ENCODE assay signal across 9 mouse cellular contexts in the genomic region with DNA sequence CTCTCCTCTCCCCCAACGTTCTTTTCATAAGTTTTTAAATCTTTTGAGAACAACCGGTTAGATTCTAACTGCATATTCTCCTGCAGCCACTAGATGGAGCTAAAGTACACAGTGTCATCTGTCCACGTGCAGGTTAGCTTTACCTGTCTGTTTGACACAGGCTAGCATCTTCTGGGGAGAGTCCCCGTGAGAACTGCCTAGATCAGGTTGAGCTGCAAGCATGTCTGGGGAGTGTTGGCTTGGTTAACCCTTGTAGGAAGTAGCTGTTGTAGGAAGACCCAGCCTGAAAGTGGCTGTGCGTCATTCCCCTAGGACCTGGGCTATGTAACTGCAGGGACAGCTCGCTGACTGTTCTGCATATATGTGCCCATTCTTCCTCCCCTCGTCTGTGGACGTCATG.
DNase-seq lines count a peak whose midpoint lies in the region; ATAC-seq and TF ChIP-seq lines count a peak whose summit lies in the region.
"Had no signal": no experiment of that assay in that cellular context is flagged by ENCODE, and none has a peak within 500 bp of the region (broad histone marks: within the 10 kb centered on the region; RNA-seq: fewer than 3 reads in every experiment).

No protein-coding gene starts in this region.

- peak; percentile 92 for TF ChIP-seq CTCF in intestine, postnatal 0 days (IDR thresholded peaks at IDR 0.05; ENCODE audit: low read depth)
- peak; percentile 27 for TF ChIP-seq CTCF in ES-Bruce4 (IDR thresholded peaks at IDR 0.05; ENCODE audit: low read depth, low read length)

- ATAC-seq in intestine, postnatal 0 days, result no peak
- ATAC-seq in intestine, embryonic 16.5 days, result no peak
- ATAC-seq in granulocyte monocyte progenitor cell, adult 5-6 weeks (replicated peaks; ENCODE audit: poor library complexity, severe bottlenecking), result peak; percentile 52

- WGBS in intestine, postnatal 0 days, result 28% methylated on average over 8 of the region's 8 CpGs
- WGBS in intestine, embryonic 16.5 days, result 25% methylated on average over 8 of the region's 8 CpGs

- no peaks in the 10 kb centered on the region for H3K9me3 ChIP-seq in intestine, postnatal 0 days (ENCODE audit: control insufficient read depth)
- H3K9me3 ChIP-seq in intestine, embryonic 16.5 days (ENCODE audit: control insufficient read depth, low read length), result no peaks in the 10 kb centered on the region
- H3K9me3 ChIP-seq in ES-Bruce4 (replicated peaks; ENCODE audit: control insufficient read depth, insufficient read depth, low read length, poor library complexity, severe bottlenecking), result no peaks in the 10 kb centered on the region
- H3K9me3 ChIP-seq: embryonic facial prominence, embryonic 12.5 days had no signal

- peak; percentile 48 to 53 for DNase-seq in cerebellum, adult 18-20 months
- DNase-seq in lung, postnatal 14 days, result peak; percentile 18
- peak; percentile 65 for DNase-seq in retina, postnatal 1 day
- DNase-seq in gastrocnemius, postnatal 25 days, result no peak

- H3K9ac ChIP-seq in intestine, postnatal 0 days (ENCODE audit: low read depth, low read length), result no peak overlapping the region
- H3K9ac ChIP-seq in intestine, embryonic 16.5 days (ENCODE audit: low read depth, low read length), result no peak overlapping the region
- no peak overlapping the region for H3K9ac ChIP-seq in ES-Bruce4 (ENCODE audit: low read depth, poor library complexity, severe bottlenecking)
- H3K9ac ChIP-seq: embryonic facial prominence, embryonic 12.5 days had no signal

- H3K36me3 ChIP-seq in intestine, postnatal 0 days (ENCODE audit: control insufficient read depth, insufficient read depth), result no peaks in the 10 kb centered on the region
- no peaks in the 10 kb centered on the region for H3K36me3 ChIP-seq in intestine, embryonic 16.5 days (ENCODE audit: control insufficient read depth, insufficient read depth, low read length)
- no peaks in the 10 kb centered on the region for H3K36me3 ChIP-seq in ES-Bruce4 (ENCODE audit: control insufficient read depth, insufficient read depth, low read length, poor library complexity, severe bottlenecking)
- H3K36me3 ChIP-seq: embryonic facial prominence, embryonic 12.5 days had no signal

- no peak for TF ChIP-seq POLR2A in ES-Bruce4 (IDR thresholded peaks at IDR 0.05; ENCODE audit: insufficient read depth, low read length)

- H3K27me3 ChIP-seq in intestine, postnatal 0 days (replicated peaks; ENCODE audit: control insufficient read depth, insufficient read depth, low read length), result no peaks in the 10 kb centered on the region
- no peaks in the 10 kb centered on the region for H3K27me3 ChIP-seq in intestine, embryonic 16.5 days (replicated peaks; ENCODE audit: control insufficient read depth, insufficient read depth, low read length)
- H3K27me3 ChIP-seq in ES-Bruce4 (ENCODE audit: control insufficient read depth, insufficient read depth, low read length, poor library complexity, severe bottlenecking), result no peaks in the 10 kb centered on the region
- H3K27me3 ChIP-seq: embryonic facial prominence, embryonic 12.5 days had no signal

- H3K4me1 ChIP-seq in intestine, postnatal 0 days (replicated peaks; ENCODE audit: control insufficient read depth, insufficient read depth, low read length), result no peaks in the 10 kb centered on the region
- H3K4me1 ChIP-seq in intestine, embryonic 16.5 days (ENCODE audit: control insufficient read depth, insufficient read depth, low read length), result no peaks in the 10 kb centered on the region; the same call in 1 of the 2 replicates
- peaks cover 5% of the 10 kb centered on the region for H3K4me1 ChIP-seq in ES-Bruce4 (ENCODE audit: control insufficient read depth, insufficient read depth, low read length)
- H3K4me1 ChIP-seq: embryonic facial prominence, embryonic 12.5 days had no signal

- no peak overlapping the region for H3K4me2 ChIP-seq in intestine, postnatal 0 days (replicated peaks; ENCODE audit: low read depth)
- no peak overlapping the region for H3K4me2 ChIP-seq in intestine, embryonic 16.5 days (ENCODE audit: low read depth, low read length)
- H3K4me2 ChIP-seq: embryonic facial prominence, embryonic 12.5 days had no signal

- H3K4me3 ChIP-seq in intestine, postnatal 0 days (ENCODE audit: low read depth, low read length), result no peak overlapping the region
- no peak overlapping the region for H3K4me3 ChIP-seq in intestine, embryonic 16.5 days (ENCODE audit: low read length)
- no peak overlapping the region for H3K4me3 ChIP-seq in ES-Bruce4 (ENCODE audit: low read depth, low read length)
- H3K4me3 ChIP-seq: embryonic facial prominence, embryonic 12.5 days had no signal

- H3K27ac ChIP-seq in intestine, postnatal 0 days (ENCODE audit: low read depth, low read length), result no peak overlapping the region
- no peak overlapping the region for H3K27ac ChIP-seq in intestine, embryonic 16.5 days (ENCODE audit: low read length)
- no peak overlapping the region for H3K27ac ChIP-seq in ES-Bruce4 (ENCODE audit: insufficient read depth, low read length)
- H3K27ac ChIP-seq: embryonic facial prominence, embryonic 12.5 days had no signal

- TF ChIP-seq EP300 in ES-Bruce4 (IDR thresholded peaks at IDR 0.05; ENCODE audit: insufficient read depth, low read depth, low read length), result no peak
